Mouse (Mus musculus) heart, postnatal 0 days (tissue): ENCODE results near the gene Senp2.

Source experiments
- CTCF ChIP-seq: IDR thresholded peaks from 2 replicates; pipeline ENCODE4 v1.5.1; 2016; ENCODE audit warnings: antibody characterized with exemption, control low read depth, low read depth
- EP300 ChIP-seq: IDR thresholded peaks from 2 replicates; pipeline ENCODE4 v1.6.1; 2016; ENCODE audit warnings: antibody characterized with exemption, low read depth

DNA sequence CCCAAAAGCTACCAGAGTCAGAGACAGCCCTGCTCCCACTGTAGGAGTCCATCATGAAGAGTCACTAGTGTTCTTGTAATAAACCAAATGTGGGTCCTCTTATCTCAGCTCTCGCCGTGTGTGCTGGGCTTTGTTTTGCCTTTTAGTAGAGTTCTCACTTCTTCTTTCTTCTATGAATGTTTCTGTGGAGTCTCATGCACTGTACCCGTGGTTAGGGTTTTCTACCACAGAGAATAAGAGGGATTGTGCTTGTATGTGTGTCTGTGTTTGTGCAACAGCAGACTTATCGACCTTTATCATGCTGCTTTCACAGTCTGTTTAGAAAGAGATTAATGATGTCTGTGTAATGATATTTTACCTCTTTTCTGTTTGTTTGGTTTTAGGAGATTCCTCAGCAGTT is 34.5 kb downstream of the Senp2 start:
- TF ChIP-seq CTCF = no peak
- no peak for TF ChIP-seq EP300
